Mouse (Mus musculus) neutrophil, adult 65 days (primary cell): Measurements from ENCODE around the gene Ext2. TPM values are rescaled to one million over a fixed set of nuclear protein-coding genes. Genes with fewer than 3 reads are reported as not detected.

ENCODE experiments used
- total RNA-seq: library from RNA; stranded (reverse); gene quantifications from 2 replicates; pipeline ENCODE4 v1.2.4, GENCODE M21; 2023

Ext2 gene
- total RNA-seq: 18.2 and 20.7 TPM in 2 replicates

GRCm38 (mm10) chr2:93822045-93822749 lies at the start of gene Ext2:
Gene Ext2 (minus strand): TSS chr2:93822568.

GRCm38 (mm10) chr2:93869107-93869600 lies 46.8 kb upstream of the Ext2 start, which contains the start of gene Accsl:
Gene Accsl (minus strand): TSS chr2:93869157.

DNA sequence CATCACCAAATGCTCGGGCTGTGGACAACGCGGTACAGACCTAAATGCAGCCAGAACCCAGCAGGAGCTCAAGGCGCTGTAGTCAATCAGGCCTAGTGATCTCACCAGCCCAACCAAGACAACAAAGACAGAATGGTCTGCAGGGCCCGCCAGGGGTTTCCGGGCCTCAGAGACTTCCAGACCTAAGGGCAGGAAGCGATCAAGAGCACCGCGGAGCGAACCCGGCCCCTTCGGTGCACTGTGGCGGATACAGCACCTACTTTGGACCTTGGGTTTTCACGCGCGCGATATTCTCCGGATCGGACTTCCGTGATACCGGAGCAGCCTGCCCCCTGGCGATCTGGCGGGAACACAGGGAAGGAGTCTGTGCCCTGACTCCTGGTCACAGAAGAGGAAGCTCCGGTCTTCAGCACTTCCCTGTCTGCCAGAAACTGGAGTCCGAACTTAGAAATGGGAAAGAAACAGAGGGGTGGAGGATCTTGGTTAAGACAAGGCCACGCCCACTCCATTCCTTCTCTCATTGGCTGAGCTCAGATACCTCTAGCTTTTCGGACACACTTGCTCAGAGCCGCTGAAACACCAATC lies 27.2 kb upstream of the Ext2 start, which contains the start of gene Accs:
Accs (minus strand) TSS at position 439 of the 585 bp plus-strand sequence.

Other genes starting within 250 kb of the Ext2 start
- gene Alx4, start 180.2 kb downstream of the Ext2 start, total RNA-seq: not detected in 2 replicates
- 9.9 and 13.7 TPM in 2 replicates for gene Accs, start 27.4 kb upstream of the Ext2 start, total RNA-seq
- not detected in 2 replicates for gene Accsl, start 46.6 kb upstream of the Ext2 start, total RNA-seq
- not detected in 2 replicates for gene Gm13889, start 134.6 kb upstream of the Ext2 start, total RNA-seq
- not detected in 2 replicates for gene Gm27027, start 173.8 kb upstream of the Ext2 start, total RNA-seq
- gene Alkbh3, start 188.2 kb upstream of the Ext2 start, total RNA-seq: 30.5 and 42.9 TPM in 2 replicates